Comparison of ENCODE assay signal across 9 mouse cellular contexts in genomic region chr11:117878892-117879291, GRCm38 (mm10). TPM values are rescaled to one million over a fixed set of nuclear protein-coding genes. Genes with fewer than 3 reads are reported as not detected.
DNase-seq lines count a peak whose midpoint lies in the region; ATAC-seq and TF ChIP-seq lines count a peak whose summit lies in the region.
"Had no signal": no experiment of that assay in that cellular context is flagged by ENCODE, and none has a peak within 500 bp of the region (broad histone marks: within the 10 kb centered on the region; RNA-seq: fewer than 3 reads in every experiment).

No protein-coding gene starts in this region.

- DNase-seq in heart, postnatal 0 days (ENCODE audit: low spot score) = no peak
- no peak for DNase-seq in heart, postnatal 36 days
- peak; percentile 51 to 53 for DNase-seq in B cell, adult 2 months
- DNase-seq in forebrain, embryonic 11.5 days (ENCODE audit: low spot score) = no peak
- no peak for DNase-seq in liver, embryonic 13.5 days
- DNase-seq in testis, postnatal 14 days (ENCODE audit: low spot score) = no peak
- no peak for DNase-seq in kidney, adult 8-10 months
- no peak for DNase-seq in left cerebral cortex, postnatal 25 days (ENCODE audit: low spot score in 2 of 2)

- 51% methylated on average over 8 of the region's 8 CpGs for WGBS in heart, postnatal 0 days
- WGBS in forebrain, embryonic 11.5 days = 13% methylated on average over 8 of the region's 8 CpGs
- WGBS in liver, embryonic 13.5 days (ENCODE audit: insufficient replicate concordance) = 12% methylated on average over 8 of the region's 8 CpGs

- intact Hi-C loops in heart, postnatal 36 days (cut with DNase I) = no loop called here
- intact Hi-C loops in left cerebral cortex, postnatal 25 days (cut with DNase I) = no loop called here

- TF ChIP-seq CTCF in heart, postnatal 0 days (IDR thresholded peaks at IDR 0.05; ENCODE audit: low read depth) = no peak

- H3K4me1 ChIP-seq in heart, postnatal 0 days (ENCODE audit: control insufficient read depth, insufficient read depth) = peaks cover 25% of the 10 kb centered on the region
- peaks cover 9% of the 10 kb centered on the region; the same call in 1 of the 2 replicates for H3K4me1 ChIP-seq in forebrain, embryonic 11.5 days (replicated peaks; ENCODE audit: control insufficient read depth, insufficient read depth, low read length)
- peaks cover 51% of the 10 kb centered on the region for H3K4me1 ChIP-seq in liver, embryonic 13.5 days (replicated peaks)

- 0 out of 2 replicates have a peak overlapping the region, but pooled peaks have one; percentile 10 for H3K9ac ChIP-seq in heart, postnatal 0 days (replicated peaks; ENCODE audit: low read depth, low read length)
- H3K9ac ChIP-seq in forebrain, embryonic 11.5 days (ENCODE audit: low read length) = peak overlapping the region; percentile 29
- H3K9ac ChIP-seq in liver, embryonic 13.5 days = no peak overlapping the region

- peak overlapping the region; percentile 49 for H3K4me2 ChIP-seq in heart, postnatal 0 days (ENCODE audit: low read depth, low read length)
- no peak overlapping the region for H3K4me2 ChIP-seq in forebrain, embryonic 11.5 days (ENCODE audit: low read depth, low read length, severe bottlenecking)
- H3K4me2 ChIP-seq in liver, embryonic 13.5 days = peak overlapping the region; percentile 41

- no peaks in the 10 kb centered on the region for H3K27me3 ChIP-seq in heart, postnatal 0 days (ENCODE audit: control insufficient read depth, insufficient read depth, low read length)
- no peaks in the 10 kb centered on the region for H3K27me3 ChIP-seq in forebrain, embryonic 11.5 days (ENCODE audit: control insufficient read depth, insufficient read depth, low read length)
- H3K27me3 ChIP-seq in liver, embryonic 13.5 days = 0 out of 2 replicates have a peak, but pooled peaks cover 3% of the 10 kb centered on the region

- no peak for TF ChIP-seq EP300 in heart, postnatal 0 days (IDR thresholded peaks at IDR 0.05; ENCODE audit: low read depth)

- ATAC-seq in heart, postnatal 0 days (ENCODE audit: insufficient read depth, low read depth) = no peak
- ATAC-seq in forebrain, embryonic 11.5 days (replicated peaks; ENCODE audit: low FRiP score) = no peak
- no peak for ATAC-seq in liver, embryonic 13.5 days (ENCODE audit: low read depth)

- no peak overlapping the region for H3K4me3 ChIP-seq in heart, postnatal 0 days (ENCODE audit: low read depth, low read length)
- H3K4me3 ChIP-seq in forebrain, embryonic 11.5 days (ENCODE audit: low read depth, low read length) = no peak overlapping the region
- H3K4me3 ChIP-seq in liver, embryonic 13.5 days (replicated peaks) = no peak overlapping the region

- no peaks in the 10 kb centered on the region for H3K9me3 ChIP-seq in heart, postnatal 0 days (replicated peaks; ENCODE audit: control insufficient read depth, low read length)
- no peaks in the 10 kb centered on the region for H3K9me3 ChIP-seq in forebrain, embryonic 11.5 days (ENCODE audit: control insufficient read depth, low read length)
- no peaks in the 10 kb centered on the region for H3K9me3 ChIP-seq in liver, embryonic 13.5 days (replicated peaks)

- no peaks in the 10 kb centered on the region for H3K36me3 ChIP-seq in heart, postnatal 0 days (replicated peaks; ENCODE audit: control insufficient read depth, insufficient read depth, low read length)
- H3K36me3 ChIP-seq in forebrain, embryonic 11.5 days (ENCODE audit: control insufficient read depth, insufficient read depth, low read length) = no peaks in the 10 kb centered on the region
- H3K36me3 ChIP-seq in liver, embryonic 13.5 days = no peaks in the 10 kb centered on the region

- H3K27ac ChIP-seq in heart, postnatal 0 days (ENCODE audit: low read depth) = peak overlapping the region; percentile 49
- no peak overlapping the region; the same call in 1 of the 2 replicates for H3K27ac ChIP-seq in forebrain, embryonic 11.5 days (ENCODE audit: low read depth, low read length)
- H3K27ac ChIP-seq in liver, embryonic 13.5 days = peak overlapping the region; percentile 66

RNA-seq across cellular contexts. Expression of gene Tha1, which starts 5.6 kb away (rescaled TPM):
- 7.4 and 7.8 TPM in 2 replicates for total RNA-seq in heart, postnatal 0 days (2014; rRNA removed; ENCODE audit: low replicate concordance)
- 9.4 and 9.5 TPM in 2 replicates for polyA plus RNA-seq in heart, postnatal 0 days (2015; fragmentation: Nextera tagmentation; extraction: Ambion mirVana)
- 1 to 10 TPM; 6.9 to 8.2 TPM for total RNA-seq in heart, postnatal 36 days (2021)
- polyA plus RNA-seq in forebrain, embryonic 11.5 days (2014; fragmentation: Nextera tagmentation; extraction: Ambion mirVana) = 3.2 and 4.0 TPM in 2 replicates
- polyA plus RNA-seq in liver, embryonic 13.5 days (2015; fragmentation: Nextera tagmentation; extraction: Ambion mirVana) = 1.4 and 1.9 TPM in 2 replicates
- total RNA-seq in left cerebral cortex, postnatal 25 days (2021) = 1 to 10 TPM; 3.8 to 4.0 TPM

RNA-seq across cellular contexts. Expression of gene Tmem235, which starts 18.3 kb away (rescaled TPM):
- total RNA-seq in heart, postnatal 0 days (2014; rRNA removed; ENCODE audit: low replicate concordance) = not detected in 2 replicates
- not detected in 2 replicates for polyA plus RNA-seq in heart, postnatal 0 days (2015; fragmentation: Nextera tagmentation; extraction: Ambion mirVana)
- total RNA-seq in heart, postnatal 36 days (2021) = not detected
- polyA plus RNA-seq in forebrain, embryonic 11.5 days (2014; fragmentation: Nextera tagmentation; extraction: Ambion mirVana) = not detected in 2 replicates
- polyA plus RNA-seq in liver, embryonic 13.5 days (2015; fragmentation: Nextera tagmentation; extraction: Ambion mirVana) = not detected in 2 replicates
- total RNA-seq in left cerebral cortex, postnatal 25 days (2021) = under 1 TPM in 1 of 2 experiments, not detected in 1; 0.23 TPM
- polyA plus RNA-seq: frontal cortex, adult 2 months had no signal

RNA-seq across cellular contexts. Expression of gene Birc5, which starts 29.8 kb away (rescaled TPM):
- total RNA-seq in heart, postnatal 0 days (2014; rRNA removed; ENCODE audit: low replicate concordance) = 36.1 and 56.8 TPM in 2 replicates
- 83.6 and 85.0 TPM in 2 replicates for polyA plus RNA-seq in heart, postnatal 0 days (2015; fragmentation: Nextera tagmentation; extraction: Ambion mirVana)
- 1 to 10 TPM in 1 of 2 experiments, under 1 TPM in 1; 0.80 to 1.1 TPM for total RNA-seq in heart, postnatal 36 days (2021)
- polyA plus RNA-seq in forebrain, embryonic 11.5 days (2014; fragmentation: Nextera tagmentation; extraction: Ambion mirVana) = 355 and 365 TPM in 2 replicates
- 407 and 437 TPM in 2 replicates for polyA plus RNA-seq in liver, embryonic 13.5 days (2015; fragmentation: Nextera tagmentation; extraction: Ambion mirVana)
- 1 to 10 TPM in 1 of 2 experiments, under 1 TPM in 1; 0.62 to 1.2 TPM for total RNA-seq in left cerebral cortex, postnatal 25 days (2021)

RNA-seq across cellular contexts. Expression of gene Tk1, which starts 53.0 kb away (rescaled TPM):
- 103 and 117 TPM in 2 replicates for total RNA-seq in heart, postnatal 0 days (2014; rRNA removed; ENCODE audit: low replicate concordance)
- polyA plus RNA-seq in heart, postnatal 0 days (2015; fragmentation: Nextera tagmentation; extraction: Ambion mirVana) = 41.4 and 44.0 TPM in 2 replicates
- 1 to 10 TPM; 2.0 to 3.0 TPM for total RNA-seq in heart, postnatal 36 days (2021)
- 118 and 124 TPM in 2 replicates for polyA plus RNA-seq in forebrain, embryonic 11.5 days (2014; fragmentation: Nextera tagmentation; extraction: Ambion mirVana)
- polyA plus RNA-seq in liver, embryonic 13.5 days (2015; fragmentation: Nextera tagmentation; extraction: Ambion mirVana) = 150 TPM in 2 replicates
- under 1 TPM; 0.60 to 0.94 TPM for total RNA-seq in left cerebral cortex, postnatal 25 days (2021)

RNA-seq across cellular contexts. Expression of gene Afmid, which starts 53.2 kb away (rescaled TPM):
- total RNA-seq in heart, postnatal 0 days (2014; rRNA removed; ENCODE audit: low replicate concordance) = 14.5 and 17.6 TPM in 2 replicates
- 13.1 and 16.5 TPM in 2 replicates for polyA plus RNA-seq in heart, postnatal 0 days (2015; fragmentation: Nextera tagmentation; extraction: Ambion mirVana)
- total RNA-seq in heart, postnatal 36 days (2021) = 1 to 10 TPM; 3.1 TPM
- polyA plus RNA-seq in forebrain, embryonic 11.5 days (2014; fragmentation: Nextera tagmentation; extraction: Ambion mirVana) = 6.0 and 6.8 TPM in 2 replicates
- 7.8 and 8.8 TPM in 2 replicates for polyA plus RNA-seq in liver, embryonic 13.5 days (2015; fragmentation: Nextera tagmentation; extraction: Ambion mirVana)
- 1 to 10 TPM; 4.6 to 6.7 TPM for total RNA-seq in left cerebral cortex, postnatal 25 days (2021)

Comparison
In these comparisons a context has a peak if more than half of its experiments do, and no peak if none do; other contexts are left out.
1. RNA of gene Birc5, which starts 29.8 kb away (total RNA-seq): 36.1 to 56.8 TPM in heart, postnatal 0 days; 0.62 to 1.2 TPM in left cerebral cortex, postnatal 25 days and 0.80 to 1.1 TPM in heart, postnatal 36 days; every median in the first group is over 10 times any median in the second.
2. DNase-seq: peak in B cell, adult 2 months (2 of 2); none in heart, postnatal 0 days (single experiment), heart, postnatal 36 days (0 of 2), forebrain, embryonic 11.5 days (single experiment), liver, embryonic 13.5 days (single experiment), testis, postnatal 14 days (single experiment), kidney, adult 8-10 months (0 of 2) and left cerebral cortex, postnatal 25 days (0 of 2).